Mouse (Mus musculus) heart, embryonic 11.5 days (tissue): ENCODE data around the gene Arl5b. TPM values are rescaled to one million over a fixed set of nuclear protein-coding genes. Genes with fewer than 3 reads are reported as not detected.

Source experiments
- ATAC-seq: fragments of 200-750 bp; cut with Nextera tagmentation; replicated peaks from 2 replicates; pipeline ENCODE4 v1.8.0; 2017; ENCODE audit warnings: moderate library complexity; ENCODE audit not compliant: insufficient number of reproducible peaks, low FRiP score, low TSS enrichment
- H3K27ac ChIP-seq: fragments of 300-500 bp; sonication (generic); 2 replicates; pipeline ENCODE4 v1.5.1; 2014; ENCODE audit warnings: mild to moderate bottlenecking, low read depth, low read length
- H3K27me3 ChIP-seq: fragments of 300-500 bp; sonication (generic); 2 replicates; pipeline ENCODE4 v1.6.1; 2014; ENCODE audit warnings: mild to moderate bottlenecking, low read length, mixed read lengths; ENCODE audit not compliant: control insufficient read depth, insufficient read depth
- H3K36me3 ChIP-seq: fragments of 300-500 bp; sonication (generic); 2 replicates; pipeline ENCODE4 v1.6.1; 2014; ENCODE audit warnings: mild to moderate bottlenecking, low read length, moderate library complexity, mixed read lengths; ENCODE audit not compliant: control insufficient read depth, insufficient read depth
- H3K4me1 ChIP-seq: fragments of 300-500 bp; sonication (generic); 2 replicates; pipeline ENCODE4 v1.6.1; 2014; ENCODE audit warnings: low read length; ENCODE audit not compliant: control insufficient read depth, insufficient read depth
- H3K4me2 ChIP-seq: fragments of 300-500 bp; sonication (generic); 2 replicates; pipeline ENCODE4 v1.6.1; 2014; ENCODE audit warnings: mild to moderate bottlenecking, moderate library complexity
- H3K4me3 ChIP-seq: fragments of 300-500 bp; sonication (generic); 2 replicates; pipeline ENCODE4 v1.5.1; 2014; ENCODE audit warnings: low read depth, low read length
- H3K9ac ChIP-seq: fragments of 300-500 bp; sonication (generic); 2 replicates; pipeline ENCODE4 v1.6.1; 2014; ENCODE audit warnings: mild to moderate bottlenecking, low read depth, low read length, moderate library complexity
- H3K9me3 ChIP-seq: fragments of 300-500 bp; sonication (generic); replicated peaks from 2 replicates; pipeline ENCODE4 v1.6.1; 2016; ENCODE audit warnings: low read length; ENCODE audit not compliant: control insufficient read depth
- WGBS: fragments of 180-500 bp; shearing (Covaris S2); extraction: QIAGEN DNeasy Blood & Tissue Kit; methylation state at CpG from one replicate; pipeline ENCODE4 v1.1.7; 2014; ENCODE audit not compliant: insufficient replicate concordance; 5-methylcytosine and 5-hydroxymethylcytosine counted together
- polyA plus RNA-seq: library from polyadenylated mRNA; unstranded; fragments of >200 nt; fragmentation: Nextera tagmentation; extraction: Ambion mirVana; gene quantifications from 2 replicates; pipeline ENCODE4 v1.2.1, GENCODE M21; 2014

The Arl5b gene
- polyA plus RNA-seq, result 28.1 and 29.3 TPM in 2 replicates

- Histone ChIP-seq H3K4me3 (peak within 1 kb of the TSS; percentile 50), H3K9me3 (no peaks in the 10 kb centered on the region), H3K27ac (no peak within 1 kb of the TSS), H3K4me2 (peak within 1 kb of the TSS; percentile 63), H3K4me1 (peaks cover 2% of the 10 kb centered on the region; the same call in 1 of the 2 replicates), H3K36me3 (no peaks in the 10 kb centered on the region), H3K9ac (peak within 1 kb of the TSS; percentile 73), H3K27me3 (no peaks in the 10 kb centered on the region)
- ATAC-seq, result peak; percentile 94
- WGBS, result 9% methylated on average over 20 of the region's 20 CpGs
Measured at GRCm38 (mm10) chr2:15049117-15049873, at the start of gene Arl5b. Gene Arl5b, plus strand, starts transcription at chr2:15049395.

- WGBS, result 86% methylated on average over 3 of the region's 3 CpGs
Measured at GRCm38 (mm10) chr2:15007531-15007930, 41.7 kb upstream of the Arl5b start.

GRCm38 (mm10) chr2:15008072-15008471 lies 41.1 kb upstream of the Arl5b start:
- H3K4me3 ChIP-seq, result no peak overlapping the region
- no peaks in the 10 kb centered on the region for H3K36me3 ChIP-seq
- WGBS, result 89% methylated on average over 1 of the region's 1 CpGs
- no peaks in the 10 kb centered on the region for H3K27me3 ChIP-seq
- no peaks in the 10 kb centered on the region for H3K9me3 ChIP-seq
- H3K4me1 ChIP-seq, result no peaks in the 10 kb centered on the region
- H3K9ac ChIP-seq, result no peak overlapping the region
- no peak overlapping the region for H3K4me2 ChIP-seq
- no peak overlapping the region for H3K27ac ChIP-seq
- no peak for ATAC-seq

More at GRCm38 (mm10) chr2:15007531-15007930, 41.7 kb upstream of the Arl5b start:
- Histone ChIP-seq H3K9me3 (no peaks in the 10 kb centered on the region), H3K4me1 (no peaks in the 10 kb centered on the region), H3K4me3 (no peak overlapping the region), H3K9ac (no peak overlapping the region), H3K4me2 (no peak overlapping the region), H3K36me3 (no peaks in the 10 kb centered on the region), H3K27me3 (no peaks in the 10 kb centered on the region), H3K27ac (no peak overlapping the region)
- ATAC-seq, result no peak

- H3K27me3 ChIP-seq, result no peaks in the 10 kb centered on the region
Measured at GRCm38 (mm10) chr2:15026817-15027216, 22.4 kb upstream of the Arl5b start.

GRCm38 (mm10) chr2:15027816-15028215 lies 21.4 kb upstream of the Arl5b start:
- Histone ChIP-seq H3K36me3 (0 out of 2 replicates have a peak, but pooled peaks cover 2% of the 10 kb centered on the region), H3K9me3 (no peaks in the 10 kb centered on the region), H3K4me2 (no peak overlapping the region), H3K27ac (no peak overlapping the region), H3K27me3 (no peaks in the 10 kb centered on the region), H3K4me3 (no peak overlapping the region), H3K4me1 (no peaks in the 10 kb centered on the region), H3K9ac (no peak overlapping the region)
- ATAC-seq, result no peak
- WGBS, result 83% methylated on average over 1 of the region's 1 CpGs

More at GRCm38 (mm10) chr2:15026817-15027216, 22.4 kb upstream of the Arl5b start:
- WGBS, result 92% methylated on average over 3 of the region's 3 CpGs
- Histone ChIP-seq H3K36me3 (no peaks in the 10 kb centered on the region), H3K27ac (no peak overlapping the region), H3K4me3 (no peak overlapping the region), H3K9me3 (no peaks in the 10 kb centered on the region), H3K4me2 (no peak overlapping the region), H3K4me1 (no peaks in the 10 kb centered on the region), H3K9ac (no peak overlapping the region)
- no peak for ATAC-seq

GRCm38 (mm10) chr2:15038705-15039104 lies 10.5 kb upstream of the Arl5b start:
- 84% methylated on average over 6 of the region's 6 CpGs for WGBS
- no peak overlapping the region for H3K4me2 ChIP-seq
- no peaks in the 10 kb centered on the region for H3K27me3 ChIP-seq
- no peak overlapping the region for H3K9ac ChIP-seq
- H3K27ac ChIP-seq, result no peak overlapping the region
- H3K36me3 ChIP-seq, result no peaks in the 10 kb centered on the region
- no peaks in the 10 kb centered on the region for H3K9me3 ChIP-seq
- H3K4me3 ChIP-seq, result no peak overlapping the region
- no peaks in the 10 kb centered on the region for H3K4me1 ChIP-seq
- ATAC-seq, result no peak

GRCm38 (mm10) chr2:15040326-15040725 lies 8.9 kb upstream of the Arl5b start:
- H3K27ac ChIP-seq, result no peak overlapping the region
- H3K4me1 ChIP-seq, result no peaks in the 10 kb centered on the region
- 65% methylated on average over 5 of the region's 5 CpGs for WGBS
- no peaks in the 10 kb centered on the region for H3K9me3 ChIP-seq
- H3K27me3 ChIP-seq, result no peaks in the 10 kb centered on the region
- no peak for ATAC-seq
- H3K4me2 ChIP-seq, result no peak overlapping the region
- no peak overlapping the region for H3K4me3 ChIP-seq
- H3K9ac ChIP-seq, result no peak overlapping the region
- H3K36me3 ChIP-seq, result no peaks in the 10 kb centered on the region

- Histone ChIP-seq H3K4me1 (peaks cover 5% of the 10 kb centered on the region; the same call in 1 of the 2 replicates), H3K36me3 (no peaks in the 10 kb centered on the region), H3K4me3 (peak overlapping the region; percentile 91), H3K9ac (peak overlapping the region; percentile 83), H3K27me3 (no peaks in the 10 kb centered on the region), H3K4me2 (peak overlapping the region; percentile 73), H3K27ac (peak overlapping the region; percentile 91), H3K9me3 (no peaks in the 10 kb centered on the region)
- 21% methylated on average over 10 of the region's 10 CpGs for WGBS
- ATAC-seq, result peak; percentile 16; the same call in 1 of the 2 replicates
Measured at GRCm38 (mm10) chr2:15054496-15054895, 5.3 kb downstream of the Arl5b start.
